1 mouse cellular context compared by ENCODE assay signal in genomic region chr8:71665331-71666130, GRCm38 (mm10).
TF ChIP-seq lines count a peak whose summit lies in the region.

No protein-coding gene starts in this region.

TF ChIP-seq in MEL, 35 proteins besides CTCF, POLR2A, EP300 and RAD21 (continued from another document):
- no peak for TF ChIP-seq ZC3H11A (IDR thresholded peaks at IDR 0.05; ENCODE audit: low read depth, low read length)
- 0 out of 2 replicates have a peak, but pooled peaks have one; percentile 47 for TF ChIP-seq MAZ (IDR thresholded peaks at IDR 0.05; ENCODE audit: low read depth, low read length)
